Mouse (Mus musculus) splenic B cell, adult 2 months (primary cell): ENCODE data around the gene Lgals1.
A peak's percentile ranks its signal among the peaks of the same experiment; 100 is the strongest.

ENCODE experiments used
- DNase-seq: peaks from one replicate; pipeline ENCODE4 v3.0.0-alpha.2; 2011; ENCODE audit warnings: low read depth, low spot score
- H3K27me3 ChIP-seq: 2 replicates; pipeline ENCODE4 v1.6.1; 2012; ENCODE audit warnings: mild to moderate bottlenecking, low read length, moderate library complexity, mixed read lengths; ENCODE audit not compliant: control insufficient read depth, poor library complexity, insufficient read depth, severe bottlenecking
- H3K36me3 ChIP-seq: 2 replicates; pipeline ENCODE4 v1.6.1; 2012; ENCODE audit warnings: mild to moderate bottlenecking, low read length, moderate library complexity, mixed read lengths; ENCODE audit not compliant: control insufficient read depth, poor library complexity, insufficient read depth, severe bottlenecking

Gene Lgals1

DNA sequence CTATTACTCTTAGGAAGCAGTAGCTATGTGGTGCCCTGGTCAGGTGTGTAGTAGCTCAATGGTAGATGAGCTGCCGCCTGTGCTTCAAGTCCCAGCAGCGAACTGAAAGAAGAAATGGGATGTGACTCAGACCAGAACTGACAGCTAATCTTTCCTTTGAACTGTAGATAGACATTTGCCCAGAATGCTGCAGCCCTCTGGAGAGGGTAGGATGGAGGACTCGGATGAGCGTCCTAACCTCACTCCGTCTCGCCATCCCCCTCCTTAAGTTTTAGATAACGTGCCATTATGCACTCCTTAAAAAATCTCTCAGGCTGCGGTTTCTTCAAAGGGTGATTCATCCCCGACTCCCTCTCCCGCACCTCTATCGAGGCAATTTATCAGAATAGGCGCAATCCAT, 6.6 kb upstream of the Lgals1 start:
- no peaks in the 10 kb centered on the region for H3K27me3 ChIP-seq
- H3K36me3 ChIP-seq = peaks cover 2% of the 10 kb centered on the region; the same call in 1 of the 2 replicates
- DNase-seq = no peak

DNA sequence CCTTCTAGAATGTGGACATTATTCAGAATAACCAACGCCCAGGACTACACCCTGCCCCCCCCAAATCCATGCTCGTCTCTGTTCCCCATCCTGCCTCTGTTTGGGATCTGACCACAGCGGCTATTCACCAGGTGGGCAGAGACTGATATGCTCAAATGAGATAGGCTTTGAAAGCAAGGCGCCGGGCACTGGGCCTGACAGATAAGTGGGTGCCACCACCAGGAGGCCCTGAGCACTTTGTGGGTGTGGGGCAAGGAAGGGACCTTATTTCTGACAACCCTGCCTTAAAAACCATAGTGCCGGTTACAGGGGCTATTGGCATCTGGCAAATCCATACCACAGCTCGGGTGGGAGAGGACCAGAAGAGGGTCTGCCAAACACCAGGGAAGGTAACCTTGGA, 3.8 kb upstream of the Lgals1 start:
- Histone ChIP-seq H3K27me3 (no peaks in the 10 kb centered on the region), H3K36me3 (peaks cover 2% of the 10 kb centered on the region; the same call in 1 of the 2 replicates)
- no peak for DNase-seq

DNA sequence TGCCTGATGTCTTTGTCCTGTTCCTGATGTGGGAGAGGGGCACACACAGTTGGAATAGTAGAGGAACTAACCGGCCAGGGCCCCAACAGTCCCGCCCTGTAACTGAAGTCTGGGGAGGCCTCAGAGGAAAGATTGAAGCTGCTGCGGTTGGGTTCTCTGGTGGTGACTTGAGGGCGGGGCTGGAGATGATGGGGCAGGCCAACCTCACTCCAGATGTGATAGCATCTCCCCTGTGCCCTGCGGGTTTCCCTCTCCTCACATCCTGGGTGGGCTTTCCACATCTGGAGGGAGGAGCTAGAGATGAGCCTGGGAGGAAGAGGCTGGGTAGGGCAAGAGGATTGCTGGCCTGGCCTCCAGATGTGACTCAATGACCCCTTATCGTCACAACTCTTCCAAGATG, 2.9 kb upstream of the Lgals1 start:
- DNase-seq = peak; percentile 40
- H3K36me3 ChIP-seq = 0 out of 2 replicates have a peak, but pooled peaks cover 2% of the 10 kb centered on the region
- H3K27me3 ChIP-seq = no peaks in the 10 kb centered on the region

DNA sequence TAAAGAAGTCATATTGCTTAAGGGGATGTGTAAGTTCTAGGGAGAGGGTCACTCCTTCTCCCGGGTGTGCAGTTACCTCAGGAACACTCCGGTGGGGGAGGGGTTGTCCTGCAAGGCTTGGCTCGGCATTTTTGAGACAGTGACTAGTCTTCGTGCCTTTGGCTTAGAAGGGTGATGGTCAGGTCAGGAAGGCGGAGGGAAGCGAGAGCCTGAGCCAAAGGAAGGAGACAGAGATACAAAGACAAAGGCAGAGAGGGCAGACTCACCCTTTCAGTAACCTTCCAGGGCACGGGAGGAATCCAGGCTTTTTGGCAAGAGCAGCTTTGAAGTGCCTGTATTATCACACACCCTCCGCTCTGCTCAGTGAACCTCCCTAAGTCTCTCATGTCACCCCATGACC, 1.4 kb upstream of the Lgals1 start:
- no peak for DNase-seq
- no peaks in the 10 kb centered on the region for H3K27me3 ChIP-seq
- 0 out of 2 replicates have a peak, but pooled peaks cover 2% of the 10 kb centered on the region for H3K36me3 ChIP-seq

DNA sequence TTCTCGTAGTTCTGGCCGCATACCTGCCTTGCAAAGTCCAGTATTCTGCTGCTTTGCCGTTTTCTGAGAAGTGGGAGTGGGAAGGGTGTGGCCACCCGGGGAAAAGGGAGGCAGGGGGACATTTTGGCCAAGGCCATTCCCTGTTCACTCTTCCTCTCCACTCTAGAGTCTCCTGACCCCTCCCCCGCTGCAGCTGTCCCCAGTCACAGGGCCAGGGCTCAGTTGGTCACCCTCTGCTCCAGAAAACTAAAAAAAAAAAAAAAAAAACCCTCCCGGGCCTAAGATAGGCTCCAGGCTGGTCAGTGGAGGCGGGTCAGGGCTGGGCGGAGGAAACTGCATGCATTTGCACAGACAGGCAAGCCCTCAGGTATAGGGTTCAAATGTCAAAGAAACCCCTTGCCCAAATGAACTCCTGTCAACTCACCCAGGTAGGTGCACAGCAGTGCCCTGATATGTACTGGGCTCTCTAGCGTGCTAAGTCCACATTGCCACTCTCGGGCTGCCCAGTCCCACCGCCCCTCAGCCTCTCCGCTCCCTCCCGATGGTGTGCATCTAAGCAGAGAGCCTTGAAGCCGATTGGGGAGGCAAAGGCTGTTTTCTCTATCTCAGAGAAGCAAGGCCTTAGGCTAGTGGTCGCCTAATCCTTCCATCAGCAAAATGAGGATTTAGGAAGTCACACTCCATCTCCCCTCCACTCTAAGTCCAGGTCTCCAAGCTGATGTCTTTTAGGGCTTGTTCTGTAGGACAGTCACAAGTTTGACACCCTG, 679 bp downstream of the Lgals1 start:
- Histone ChIP-seq H3K36me3 (no peaks in the 10 kb centered on the region), H3K27me3 (no peaks in the 10 kb centered on the region)
- peak; percentile 15 for DNase-seq

DNA sequence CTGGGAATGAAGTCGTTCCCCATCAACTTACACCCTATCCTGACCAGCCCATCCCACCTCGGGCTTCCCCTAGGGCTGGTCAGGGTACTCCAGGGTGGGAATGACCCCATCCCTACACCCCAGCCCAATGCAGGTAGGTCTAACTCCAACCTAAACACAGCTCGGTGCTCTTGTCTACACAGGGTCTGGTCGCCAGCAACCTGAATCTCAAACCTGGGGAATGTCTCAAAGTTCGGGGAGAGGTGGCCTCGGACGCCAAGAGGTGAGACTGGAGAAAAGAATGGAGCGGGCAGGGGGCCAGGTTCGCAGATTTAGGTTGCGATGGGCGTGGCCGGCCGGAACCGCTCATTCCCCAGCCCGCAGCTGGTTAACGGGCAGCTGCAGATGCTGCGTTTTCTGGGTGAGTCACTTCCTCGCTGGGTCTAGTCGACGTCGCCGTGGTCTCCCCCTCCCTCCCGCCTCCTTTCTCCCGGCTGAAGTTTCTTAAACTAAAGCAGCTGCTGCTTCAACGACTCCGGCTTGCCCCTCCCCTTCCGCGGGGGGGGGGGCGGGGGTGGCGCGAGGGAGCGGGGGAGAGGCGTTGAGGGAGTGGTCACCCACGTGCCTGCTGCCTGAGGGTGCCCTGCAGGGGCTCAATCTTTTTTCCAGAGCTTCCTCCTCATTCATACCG, 1.4 kb downstream of the Lgals1 start:
- DNase-seq = peak; percentile 90
- Histone ChIP-seq H3K27me3 (no peaks in the 10 kb centered on the region), H3K36me3 (no peaks in the 10 kb centered on the region)

DNA sequence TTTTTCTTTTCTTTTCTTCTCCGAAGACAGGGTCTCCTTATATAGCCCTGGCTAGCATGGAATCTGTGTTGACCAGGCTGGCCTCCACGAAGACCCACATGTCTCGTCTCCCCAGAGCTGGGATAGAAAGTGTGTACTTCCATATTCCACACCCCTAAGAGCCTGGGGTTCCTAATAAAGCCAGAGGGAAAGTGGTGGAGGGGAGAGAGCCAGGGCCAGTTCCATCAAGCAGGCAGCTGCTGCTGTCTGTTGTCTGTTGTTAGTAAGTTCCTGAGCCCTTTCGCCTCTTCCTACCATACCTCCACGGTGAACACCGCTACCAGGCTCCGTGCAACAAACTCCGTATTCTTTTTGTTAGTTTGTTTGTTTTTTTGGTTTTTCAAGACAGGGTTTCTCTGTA, 2.0 kb downstream of the Lgals1 start:
- no peak for DNase-seq
- Histone ChIP-seq H3K36me3 (no peaks in the 10 kb centered on the region), H3K27me3 (no peaks in the 10 kb centered on the region)

DNA sequence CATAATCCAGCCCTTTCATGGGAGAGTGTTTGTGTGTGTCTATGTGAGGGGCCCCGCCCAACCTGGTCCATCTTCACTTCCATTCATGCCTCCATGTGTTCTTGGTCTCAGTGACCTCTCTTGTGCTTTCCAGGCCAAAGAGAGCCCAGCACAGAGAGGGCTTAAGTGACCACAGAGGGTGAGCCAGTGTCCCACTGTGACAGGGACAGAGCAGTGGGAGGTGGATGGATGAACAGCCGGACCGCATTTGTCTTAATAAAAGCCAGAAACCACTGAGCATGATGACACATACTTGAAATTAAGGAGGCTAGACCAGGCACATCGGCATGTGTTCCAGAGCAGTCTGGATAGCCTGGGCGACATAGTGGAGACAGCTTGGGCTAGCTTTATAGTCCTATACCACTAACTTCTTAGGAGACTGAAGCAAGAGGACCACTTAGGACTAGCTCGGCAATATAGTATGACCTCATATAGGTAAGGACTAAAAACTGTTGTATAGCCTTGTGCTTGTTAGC, 3.7 kb downstream of the Lgals1 start:
- no peak for DNase-seq
- no peaks in the 10 kb centered on the region for H3K36me3 ChIP-seq
- no peaks in the 10 kb centered on the region for H3K27me3 ChIP-seq

DNA sequence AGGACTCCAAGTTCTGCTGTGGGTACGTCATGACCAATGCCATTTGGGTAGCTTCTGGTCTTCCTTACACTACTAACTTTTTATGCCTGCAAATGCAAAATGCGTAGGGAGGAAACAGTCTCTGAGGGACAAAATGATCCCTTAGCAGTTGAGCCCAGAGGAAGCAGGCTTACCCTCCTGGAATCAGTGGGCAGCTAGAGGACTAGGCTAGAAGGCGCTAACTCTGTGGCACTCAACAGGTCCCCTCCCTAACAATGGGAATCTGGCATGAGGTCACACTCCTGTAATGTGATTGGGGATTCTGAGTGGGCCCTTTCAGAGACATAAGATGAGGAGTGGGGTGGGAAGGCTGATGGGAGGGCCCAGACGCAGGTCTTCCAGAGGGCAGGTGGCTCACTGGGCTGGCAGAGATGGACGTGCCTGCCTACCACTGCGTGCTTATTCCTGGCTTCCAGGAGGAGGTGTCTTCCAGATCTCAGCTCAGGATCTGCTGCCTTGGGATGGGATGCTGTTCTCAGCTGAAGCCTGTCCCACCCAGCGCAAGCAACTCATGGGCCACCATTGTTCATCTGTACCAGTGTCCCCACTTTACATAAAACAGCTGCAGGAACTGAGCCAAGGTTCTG, 4.4 kb downstream of the Lgals1 start:
- Histone ChIP-seq H3K27me3 (no peaks in the 10 kb centered on the region), H3K36me3 (no peaks in the 10 kb centered on the region)
- DNase-seq = no peak

DNA sequence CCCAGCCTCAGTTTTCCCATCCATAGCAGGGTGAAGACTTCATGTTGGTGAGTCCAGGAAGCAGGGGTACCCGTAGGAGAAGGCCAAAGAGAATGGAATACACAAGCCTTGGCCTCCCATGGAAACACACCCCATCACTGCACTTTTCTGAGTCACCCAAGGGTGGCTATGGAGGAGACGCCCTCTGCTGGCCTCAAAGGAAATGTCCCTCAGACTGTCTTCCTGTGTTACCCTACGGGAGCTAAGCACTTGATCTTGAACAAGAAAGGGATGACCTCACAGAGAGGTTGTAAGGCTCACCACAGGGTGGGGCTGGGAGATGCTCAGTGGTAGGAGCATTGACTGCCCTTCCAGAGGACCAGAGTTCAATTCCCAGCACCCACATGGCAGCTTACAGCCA, 5.1 kb downstream of the Lgals1 start:
- peak; percentile 89 for DNase-seq
- Histone ChIP-seq H3K36me3 (no peaks in the 10 kb centered on the region; the same call in 1 of the 2 replicates), H3K27me3 (no peaks in the 10 kb centered on the region)

DNA sequence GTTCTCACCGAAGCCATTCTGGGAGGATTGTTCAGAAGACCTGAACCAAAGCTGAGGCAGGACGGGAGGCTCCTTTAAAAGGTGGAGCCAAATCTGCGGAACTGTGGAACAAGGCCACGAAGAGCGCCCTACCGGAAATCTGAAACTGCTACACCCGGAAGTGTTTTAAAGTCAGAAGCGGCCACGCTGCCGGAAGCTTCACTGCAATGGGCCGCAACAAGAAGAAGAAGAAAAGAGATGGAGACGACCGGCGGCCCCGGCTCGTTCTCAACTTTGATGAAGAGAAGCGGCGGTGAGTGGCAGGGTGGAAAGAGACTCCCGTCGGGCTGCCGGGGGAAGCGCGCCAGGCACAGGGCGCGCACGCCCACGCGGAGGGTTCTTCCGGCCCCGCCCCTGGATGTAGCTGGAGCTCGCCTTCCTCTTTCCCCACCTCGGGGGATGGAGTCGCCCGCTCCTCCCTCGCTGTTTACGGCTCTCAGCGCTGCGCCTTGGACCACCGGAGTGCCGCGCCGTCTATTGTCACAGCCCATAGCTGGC, 8.3 kb downstream of the Lgals1 start, which contains the start of gene Nol12:
Gene Nol12, plus strand, starts transcription at position 150 of the 537 bp plus-strand sequence.
- H3K27me3 ChIP-seq = no peaks in the 10 kb centered on the region
- DNase-seq = peak; percentile 93

DNA sequence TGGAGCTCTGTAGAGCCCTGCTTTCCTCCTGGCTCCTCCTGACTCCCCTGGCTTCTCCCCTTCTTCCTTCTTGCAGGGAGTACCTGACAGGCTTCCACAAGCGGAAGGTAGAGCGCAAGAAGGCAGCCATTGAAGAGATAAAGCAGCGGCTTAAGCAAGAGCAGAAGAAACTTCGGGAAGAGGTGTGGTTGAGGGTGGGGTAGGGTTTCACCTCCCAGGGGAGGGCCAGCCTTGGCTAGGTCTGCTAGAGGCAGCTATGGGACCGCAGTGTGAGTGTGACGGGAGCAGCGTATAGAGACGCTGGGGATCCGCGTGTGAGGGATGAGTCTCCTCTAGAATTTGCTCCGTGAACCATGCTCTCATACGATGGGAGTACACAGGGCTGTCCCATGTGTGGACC, 9.9 kb downstream of the Lgals1 start:
- no peak for DNase-seq
- H3K36me3 ChIP-seq = peaks cover 5% of the 10 kb centered on the region
- H3K27me3 ChIP-seq = no peaks in the 10 kb centered on the region

More for the DNA sequence above, 8.3 kb downstream of the Lgals1 start, which contains the start of gene Nol12:
- peaks cover 5% of the 10 kb centered on the region for H3K36me3 ChIP-seq

DNA sequence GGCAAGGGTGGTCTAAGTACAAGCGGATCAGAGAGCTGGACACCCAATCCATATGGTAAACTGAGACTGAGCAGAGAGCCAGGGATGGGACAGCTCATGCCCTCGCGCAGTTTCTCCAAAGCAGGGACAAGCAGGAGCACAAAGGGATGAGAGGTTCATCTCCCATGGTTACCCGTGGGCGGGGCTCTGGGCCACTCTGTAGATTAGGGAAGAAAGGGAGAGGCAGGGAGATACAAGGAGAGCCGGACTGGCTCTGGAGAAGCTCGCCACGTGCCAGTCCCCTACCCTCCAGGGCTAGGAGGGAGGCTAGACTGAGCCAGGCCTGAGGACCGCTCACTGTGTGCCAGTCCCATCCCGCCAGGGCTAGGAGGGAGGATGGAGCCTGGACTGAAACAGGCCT, 10.8 kb downstream of the Lgals1 start:
- H3K27me3 ChIP-seq = no peaks in the 10 kb centered on the region
- H3K36me3 ChIP-seq = peaks cover 5% of the 10 kb centered on the region

DNA sequence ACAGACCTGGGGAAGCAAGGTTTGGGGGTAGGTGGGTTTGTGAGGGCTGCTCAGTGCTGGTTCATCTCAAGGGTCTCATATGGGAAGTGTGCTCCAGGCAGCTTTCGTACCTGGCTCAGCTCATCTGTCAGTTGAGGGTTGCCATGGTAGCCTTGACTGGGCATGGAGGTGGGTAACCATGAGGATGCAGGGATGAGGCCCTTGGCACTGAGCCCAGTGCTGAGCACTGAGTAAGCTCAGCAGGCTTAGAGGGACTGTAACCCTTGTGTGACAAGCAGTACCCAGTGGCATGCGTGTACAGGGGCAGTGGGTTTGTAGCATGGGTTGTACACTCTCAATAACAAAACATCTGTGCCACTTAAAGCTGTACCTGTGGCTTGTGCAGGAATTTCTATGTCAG, 11.4 kb downstream of the Lgals1 start:
- no peaks in the 10 kb centered on the region for H3K27me3 ChIP-seq
- DNase-seq = no peak
- H3K36me3 ChIP-seq = peaks cover 5% of the 10 kb centered on the region

More for the DNA sequence above, 10.8 kb downstream of the Lgals1 start:
- no peak for DNase-seq
